Mouse (Mus musculus): ENCODE measurements around the gene Hoxa5. TPM values are rescaled to one million over a fixed set of nuclear protein-coding genes. Genes with fewer than 3 reads are reported as not detected.

The Hoxa5 gene
- polyA plus RNA-seq, 1 experiment from 2014 or later = 20.9 TPM

DNA sequence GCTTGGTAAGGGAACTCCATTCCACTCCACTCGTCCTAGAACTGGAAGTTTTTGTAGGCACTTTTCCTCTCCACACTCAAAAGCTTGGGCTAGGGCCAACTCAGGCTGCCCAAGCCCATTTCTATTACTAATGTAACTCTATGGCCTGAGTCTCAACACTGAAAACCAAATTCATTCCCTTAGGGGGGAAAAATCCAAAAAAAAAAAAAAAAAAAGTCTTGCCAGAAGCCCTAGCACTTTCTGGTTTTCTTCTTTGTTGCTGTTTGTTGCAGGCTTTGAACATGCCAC lies 42.4 kb downstream of the Hoxa5 start:
- no peaks in the 10 kb centered on the region for H3K36me3 ChIP-seq (ENCODE audit: control insufficient read depth, insufficient read depth, low read length)
- H3K4me3 ChIP-seq (ENCODE audit: low read depth, low read length) = no peak overlapping the region
- peak overlapping the region; percentile 56 for H3K27ac ChIP-seq (ENCODE audit: low read depth, low read length)
- no peak for ATAC-seq (ENCODE audit: low read depth)
- WGBS = 7% methylated on average over 1 of the region's 1 CpGs
- no peak overlapping the region for H3K9ac ChIP-seq (replicated peaks; ENCODE audit: low read depth, low read length)
- peaks cover 70% of the 10 kb centered on the region for H3K4me1 ChIP-seq (ENCODE audit: control insufficient read depth, insufficient read depth, low read length)
- no peaks in the 10 kb centered on the region for H3K9me3 ChIP-seq (ENCODE audit: control insufficient read depth, low read length)
- peak overlapping the region; percentile 60; the same call in 1 of the 2 replicates for H3K4me2 ChIP-seq (ENCODE audit: low read depth, low read length)
- H3K27me3 ChIP-seq (ENCODE audit: control insufficient read depth, insufficient read depth, low read length) = no peaks in the 10 kb centered on the region

DNA sequence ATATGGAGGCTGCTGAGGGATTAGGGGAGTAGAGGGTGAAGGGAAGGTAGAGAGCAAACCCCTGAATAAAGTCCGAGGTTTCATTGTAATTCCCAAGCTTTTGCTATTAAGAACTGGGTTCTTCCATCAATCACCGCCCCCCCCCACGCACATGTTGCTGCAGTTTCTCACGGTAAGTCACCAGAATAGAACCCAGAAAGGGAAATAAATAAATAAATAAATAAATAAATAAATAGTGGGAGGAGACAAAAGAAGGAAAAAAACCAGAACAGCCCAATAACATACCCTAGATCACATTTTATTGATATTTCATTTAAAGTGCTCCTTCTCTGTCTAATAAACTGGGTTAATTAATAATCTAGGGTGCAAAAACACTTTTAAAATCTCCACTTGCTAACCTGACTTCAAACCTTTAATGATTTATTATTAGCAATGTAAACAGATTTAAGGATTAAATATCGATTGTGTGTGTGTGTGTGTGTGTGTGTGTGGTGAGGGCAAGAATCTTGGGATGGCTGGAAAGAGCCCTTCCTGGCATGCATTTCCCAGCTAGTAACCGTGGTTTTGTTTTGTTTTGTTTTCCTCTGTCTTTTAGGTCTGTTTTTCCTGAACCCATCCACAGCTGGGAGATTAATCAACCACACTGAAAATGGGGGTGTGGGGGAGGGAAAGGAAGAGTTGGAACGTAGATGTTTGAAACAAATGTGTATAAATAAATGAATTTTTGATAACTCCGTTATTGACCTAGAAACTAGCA lies 42.9 kb downstream of the Hoxa5 start:
- WGBS = 4% methylated on average over 8 of the region's 8 CpGs
- H3K36me3 ChIP-seq (ENCODE audit: control insufficient read depth, insufficient read depth, low read length) = no peaks in the 10 kb centered on the region
- ATAC-seq (ENCODE audit: low read depth) = no peak
- no peaks in the 10 kb centered on the region for H3K27me3 ChIP-seq (ENCODE audit: control insufficient read depth, insufficient read depth, low read length)
- H3K4me2 ChIP-seq (ENCODE audit: low read depth, low read length) = peak overlapping the region; percentile 60
- no peaks in the 10 kb centered on the region for H3K9me3 ChIP-seq (ENCODE audit: control insufficient read depth, low read length)
- peak overlapping the region; percentile 88; the same call in 1 of the 2 replicates for H3K9ac ChIP-seq (replicated peaks; ENCODE audit: low read depth, low read length)
- H3K27ac ChIP-seq (ENCODE audit: low read depth, low read length) = peak overlapping the region; percentile 89
- H3K4me1 ChIP-seq (ENCODE audit: control insufficient read depth, insufficient read depth, low read length) = peaks cover 65% of the 10 kb centered on the region
- peak overlapping the region; percentile 81 for H3K4me3 ChIP-seq (ENCODE audit: low read depth, low read length)

DNA sequence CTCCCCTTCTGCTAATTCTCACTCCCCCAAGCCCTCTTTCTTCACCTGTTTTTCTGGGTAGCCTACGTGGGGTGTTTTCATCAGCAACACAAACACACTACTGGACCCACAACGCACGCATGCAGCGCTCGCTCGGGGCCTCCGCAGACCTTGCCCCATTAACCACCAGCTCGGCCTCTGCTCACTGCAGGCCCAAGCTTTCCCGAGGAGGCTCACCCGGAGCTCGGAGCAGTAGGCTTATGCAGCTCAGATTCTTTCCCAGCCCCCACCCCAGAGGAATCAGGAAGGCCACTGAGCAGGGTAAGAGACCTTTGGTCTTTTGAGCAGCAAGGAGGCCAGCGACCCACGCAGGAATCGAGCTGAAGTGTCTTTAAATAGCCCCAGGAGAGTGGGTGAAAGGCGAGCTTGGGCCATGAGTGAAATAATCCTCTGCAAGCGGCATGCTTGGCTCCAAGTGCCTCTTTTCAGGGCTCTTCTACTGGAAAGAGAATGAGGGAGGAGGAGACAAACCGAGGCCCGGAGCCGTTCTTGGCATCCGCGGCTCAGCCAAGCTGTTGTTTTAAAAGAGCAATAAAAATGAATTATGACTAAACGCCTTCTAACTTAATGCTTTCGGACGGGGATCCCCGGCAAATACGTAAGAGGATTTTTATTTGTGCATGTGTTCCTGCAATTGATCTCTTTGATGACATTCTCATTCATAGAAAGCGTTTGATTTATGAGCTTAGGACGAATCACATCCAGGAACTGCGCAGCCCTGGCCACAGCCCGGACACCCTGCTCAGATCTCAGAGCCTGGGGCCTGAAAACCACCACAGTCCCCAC lies 43.7 kb downstream of the Hoxa5 start:
- WGBS = under 1% methylated on average over 30 of the region's 30 CpGs
- H3K9me3 ChIP-seq (ENCODE audit: control insufficient read depth, low read length) = no peaks in the 10 kb centered on the region
- H3K27ac ChIP-seq (ENCODE audit: low read depth, low read length) = peak overlapping the region; percentile 89
- no peak for ATAC-seq (ENCODE audit: low read depth)
- no peaks in the 10 kb centered on the region for H3K36me3 ChIP-seq (ENCODE audit: control insufficient read depth, insufficient read depth, low read length)
- H3K4me3 ChIP-seq (ENCODE audit: low read depth, low read length) = peak overlapping the region; percentile 81
- H3K9ac ChIP-seq (replicated peaks; ENCODE audit: low read depth, low read length) = peak overlapping the region; percentile 88
- peaks cover 58% of the 10 kb centered on the region for H3K4me1 ChIP-seq (ENCODE audit: control insufficient read depth, insufficient read depth, low read length)
- no peaks in the 10 kb centered on the region for H3K27me3 ChIP-seq (ENCODE audit: control insufficient read depth, insufficient read depth, low read length)
- H3K4me2 ChIP-seq (ENCODE audit: low read depth, low read length) = peak overlapping the region; percentile 60

DNA sequence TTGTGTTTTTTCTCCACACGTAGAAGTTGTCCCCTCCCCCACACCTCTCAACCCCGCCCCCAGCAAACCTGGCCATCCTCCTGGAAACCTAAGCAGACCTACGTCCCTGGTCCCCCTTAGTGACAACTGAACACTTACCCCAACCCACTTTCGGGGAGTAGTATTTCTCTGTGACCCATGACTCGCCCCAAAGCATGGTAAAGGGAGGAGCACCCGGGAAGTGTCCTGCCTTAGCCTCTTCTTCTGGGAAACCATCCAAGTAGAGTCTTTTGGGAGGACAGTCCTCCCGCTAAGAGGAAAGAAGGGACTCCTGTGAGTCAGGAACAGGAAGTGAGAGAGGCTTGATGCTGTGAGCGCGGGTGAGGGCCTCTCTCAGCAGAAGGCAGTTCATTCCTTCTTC lies 44.4 kb downstream of the Hoxa5 start:
- no peaks in the 10 kb centered on the region for H3K27me3 ChIP-seq (ENCODE audit: control insufficient read depth, insufficient read depth, low read length)

DNA sequence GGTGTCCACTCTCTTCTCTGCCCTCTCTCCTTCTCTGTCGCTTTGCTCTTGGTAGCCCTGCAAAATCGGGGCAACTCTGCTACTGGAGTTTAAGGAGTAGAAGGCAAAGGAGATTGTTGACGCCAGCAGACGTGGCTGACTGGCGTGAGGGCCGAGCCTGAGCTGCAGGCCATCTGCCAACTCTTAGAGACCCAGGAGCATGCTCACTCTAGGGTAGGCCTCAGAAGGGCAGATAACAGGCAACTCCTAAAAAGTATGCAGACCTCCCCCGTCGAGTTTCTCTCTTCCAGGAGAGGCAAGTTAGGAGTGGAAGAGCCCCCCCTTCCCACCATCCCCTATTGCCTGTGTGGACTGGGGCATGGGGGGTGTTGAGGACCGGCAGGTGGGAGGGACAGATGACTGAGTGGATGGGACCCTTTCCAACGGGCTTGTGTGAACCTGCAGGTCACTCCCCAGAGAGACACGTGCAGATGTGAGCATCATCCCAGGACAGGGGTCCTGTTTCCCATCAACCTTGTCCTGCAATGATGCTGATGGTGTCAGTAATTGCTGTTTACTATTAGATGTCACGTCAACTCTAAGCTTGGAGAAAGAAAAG lies 45.1 kb downstream of the Hoxa5 start:
- peak overlapping the region; percentile 90 for H3K27ac ChIP-seq (ENCODE audit: low read depth, low read length)
- peaks cover 45% of the 10 kb centered on the region for H3K4me1 ChIP-seq (ENCODE audit: control insufficient read depth, insufficient read depth, low read length)
- no peak; the same call in 1 of the 2 replicates for ATAC-seq (ENCODE audit: low read depth)
- H3K27me3 ChIP-seq (ENCODE audit: control insufficient read depth, insufficient read depth, low read length) = no peaks in the 10 kb centered on the region
- no peaks in the 10 kb centered on the region for H3K36me3 ChIP-seq (ENCODE audit: control insufficient read depth, insufficient read depth, low read length)
- H3K9me3 ChIP-seq (ENCODE audit: control insufficient read depth, low read length) = no peaks in the 10 kb centered on the region
- WGBS = 4% methylated on average over 12 of the region's 12 CpGs
- peak overlapping the region; percentile 81 for H3K4me3 ChIP-seq (ENCODE audit: low read depth, low read length)
- peak overlapping the region; percentile 88 for H3K9ac ChIP-seq (replicated peaks; ENCODE audit: low read depth, low read length)
- peak overlapping the region; percentile 60 for H3K4me2 ChIP-seq (ENCODE audit: low read depth, low read length)

More for the DNA sequence above, 44.4 kb downstream of the Hoxa5 start:
- H3K4me3 ChIP-seq (ENCODE audit: low read depth, low read length) = peak overlapping the region; percentile 81
- 6% methylated on average over 9 of the region's 9 CpGs for WGBS
- no peaks in the 10 kb centered on the region for H3K9me3 ChIP-seq (ENCODE audit: control insufficient read depth, low read length)
- H3K4me2 ChIP-seq (ENCODE audit: low read depth, low read length) = peak overlapping the region; percentile 60
- H3K4me1 ChIP-seq (ENCODE audit: control insufficient read depth, insufficient read depth, low read length) = peaks cover 51% of the 10 kb centered on the region
- peak overlapping the region; percentile 88 for H3K9ac ChIP-seq (replicated peaks; ENCODE audit: low read depth, low read length)
- no peak for ATAC-seq (ENCODE audit: low read depth)
- peak overlapping the region; percentile 89 for H3K27ac ChIP-seq (ENCODE audit: low read depth, low read length)
- H3K36me3 ChIP-seq (ENCODE audit: control insufficient read depth, insufficient read depth, low read length) = no peaks in the 10 kb centered on the region

DNA sequence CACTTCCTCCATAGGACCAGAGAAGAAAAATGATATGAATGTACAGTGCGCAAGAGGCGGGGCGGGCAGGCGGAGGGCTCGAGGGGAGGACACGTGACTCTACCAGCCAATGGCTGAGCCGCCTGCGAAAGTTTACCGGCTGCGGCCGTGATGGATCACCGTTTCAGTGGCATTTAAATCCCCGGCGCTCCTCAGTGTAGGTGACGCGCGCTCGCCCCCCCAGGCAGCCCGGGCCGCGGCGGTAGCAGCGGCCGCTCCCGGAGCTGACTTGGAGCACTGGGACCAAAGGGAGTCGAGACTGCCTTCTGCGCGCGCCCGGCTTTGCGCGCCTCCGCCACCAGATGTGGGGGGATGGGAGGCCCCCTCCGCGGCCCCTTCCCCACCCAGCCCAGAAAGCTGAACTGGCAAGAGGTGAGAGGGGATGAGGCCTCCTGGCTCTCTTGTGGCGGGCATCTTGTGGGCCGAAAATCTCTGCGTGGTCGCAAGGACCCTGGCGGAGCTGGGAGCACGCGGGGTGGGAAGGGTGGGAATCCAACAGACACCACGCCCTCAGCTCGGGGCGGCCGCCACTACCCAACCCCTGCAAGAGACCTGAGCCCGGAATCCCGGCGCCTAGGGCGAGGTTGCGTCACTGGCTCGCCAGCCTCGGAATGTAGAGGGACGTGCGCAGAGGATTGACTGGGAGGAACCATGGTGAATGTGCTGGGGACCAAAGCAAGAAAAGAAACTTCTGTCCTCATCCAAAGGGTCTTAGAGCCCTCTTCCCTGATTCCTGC lies 45.9 kb downstream of the Hoxa5 start, which contains the start of gene Hoxa1:
TSS of gene Hoxa1 (minus strand) at position 42 of the 776 bp plus-strand sequence.
- H3K27me3 ChIP-seq (ENCODE audit: control insufficient read depth, insufficient read depth, low read length) = no peaks in the 10 kb centered on the region
- H3K36me3 ChIP-seq (ENCODE audit: control insufficient read depth, insufficient read depth, low read length) = no peaks in the 10 kb centered on the region
- H3K9me3 ChIP-seq (ENCODE audit: control insufficient read depth, low read length) = no peaks in the 10 kb centered on the region
- H3K9ac ChIP-seq (replicated peaks; ENCODE audit: low read depth, low read length) = peak within 1 kb of the TSS; percentile 88
- peak within 1 kb of the TSS; percentile 81 for H3K4me3 ChIP-seq (ENCODE audit: low read depth, low read length)
- peaks cover 40% of the 10 kb centered on the region for H3K4me1 ChIP-seq (ENCODE audit: control insufficient read depth, insufficient read depth, low read length)
- WGBS = 0% methylated on average over 54 of the region's 55 CpGs
- peak within 1 kb of the TSS; percentile 90 for H3K27ac ChIP-seq (ENCODE audit: low read depth, low read length)
- peak; percentile 88 for ATAC-seq (ENCODE audit: low read depth)
- peak within 1 kb of the TSS; percentile 60 for H3K4me2 ChIP-seq (ENCODE audit: low read depth, low read length)

DNA sequence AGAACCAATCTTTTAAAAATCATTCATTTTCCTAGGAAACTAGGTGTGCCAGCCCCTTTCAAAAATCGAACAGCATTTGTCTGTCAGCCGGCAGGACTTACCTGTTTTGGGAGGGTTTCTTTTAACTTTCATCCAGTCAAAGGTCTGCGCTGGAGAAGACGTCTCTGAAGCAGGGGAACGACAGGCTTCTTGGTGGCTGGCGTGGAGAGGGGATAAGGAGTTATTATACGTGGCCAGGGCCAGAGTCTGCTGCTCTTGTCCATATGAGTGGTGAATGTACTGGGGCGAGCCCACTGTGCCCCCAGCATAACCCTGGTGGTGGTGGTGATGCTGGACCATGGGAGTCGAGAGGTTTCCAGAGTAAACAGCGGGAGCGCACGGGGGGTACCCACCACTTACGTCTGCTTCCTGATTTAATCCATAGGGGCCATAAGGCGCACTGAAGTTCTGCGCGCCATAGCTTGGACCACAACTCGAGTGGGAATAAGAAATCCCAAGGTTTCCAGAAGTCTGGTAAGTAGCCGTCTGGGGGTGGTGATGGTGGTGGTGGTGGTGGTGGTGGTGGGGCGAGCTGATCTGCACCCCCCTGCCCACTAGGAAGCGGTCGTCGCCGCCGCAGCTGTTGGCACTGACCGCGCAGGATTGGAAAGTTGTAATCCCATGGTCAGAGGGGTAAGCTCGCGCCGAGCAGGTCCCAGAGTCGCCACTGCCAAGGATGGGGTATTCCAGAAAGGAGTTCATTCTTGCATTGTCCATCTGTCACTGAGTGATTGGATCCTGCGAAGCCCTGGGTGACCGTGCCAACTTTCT lies 46.7 kb downstream of the Hoxa5 start:
- Histone ChIP-seq H3K27me3 (ENCODE audit: control insufficient read depth, insufficient read depth, low read length) (no peaks in the 10 kb centered on the region), H3K27ac (ENCODE audit: low read depth, low read length) (peak overlapping the region; percentile 90), H3K9me3 (ENCODE audit: control insufficient read depth, low read length) (no peaks in the 10 kb centered on the region), H3K36me3 (ENCODE audit: control insufficient read depth, insufficient read depth, low read length) (no peaks in the 10 kb centered on the region), H3K4me2 (ENCODE audit: low read depth, low read length) (peak overlapping the region; percentile 60), H3K9ac (replicated peaks; ENCODE audit: low read depth, low read length) (peak overlapping the region; percentile 88), H3K4me1 (ENCODE audit: control insufficient read depth, insufficient read depth, low read length) (peaks cover 35% of the 10 kb centered on the region), H3K4me3 (ENCODE audit: low read depth, low read length) (peak overlapping the region; percentile 81)
- under 1% methylated on average over 32 of the region's 32 CpGs for whole genome bisulfite sequencing
- ATAC-seq (ENCODE audit: low read depth) = no peak
